Mouse (Mus musculus): ENCODE data around the gene Cc2d2a. TPM values are rescaled to one million over a fixed set of nuclear protein-coding genes. Genes with fewer than 3 reads are reported as not detected.

The Cc2d2a gene
- polyA plus RNA-seq, 1 experiment from 2014 or later = 10.8 TPM

- H3K9ac ChIP-seq (ENCODE audit: low read depth, low read length) = no peak overlapping the region
- 0 out of 2 replicates have a peak, but pooled peaks cover 10% of the 10 kb centered on the region for H3K4me1 ChIP-seq (replicated peaks; ENCODE audit: insufficient read depth, low read length)
- no peaks in the 10 kb centered on the region for H3K36me3 ChIP-seq (ENCODE audit: insufficient read depth, low read length)
- DNase-seq (ENCODE audit: low spot score) (no peak), ATAC-seq (replicated peaks; ENCODE audit: low FRiP score, low read depth) (no peak)
- no peaks in the 10 kb centered on the region for H3K9me3 ChIP-seq (replicated peaks; ENCODE audit: low read length)
- 97% methylated on average over 3 of the region's 3 CpGs for WGBS
- H3K27me3 ChIP-seq (ENCODE audit: insufficient read depth, low read length) = no peaks in the 10 kb centered on the region
- no peak overlapping the region for H3K27ac ChIP-seq
- H3K4me3 ChIP-seq (replicated peaks; ENCODE audit: low read depth, low read length) = no peak overlapping the region
- no peak for TF ChIP-seq CTCF (IDR thresholded peaks at IDR 0.05; ENCODE audit: low read depth)
- no peak overlapping the region for H3K4me2 ChIP-seq (ENCODE audit: low read length)
These were observed 116.4 kb downstream of the Cc2d2a start for GRCm38 (mm10) chr5:43778583-43778982.

- ATAC-seq (replicated peaks; ENCODE audit: low FRiP score, low read depth) (peak; percentile 78), DNase-seq (ENCODE audit: low spot score) (peak; percentile 54)
- H3K4me2 ChIP-seq (ENCODE audit: low read length) = peak overlapping the region; percentile 84
- H3K4me1 ChIP-seq (replicated peaks; ENCODE audit: insufficient read depth, low read length) = 0 out of 2 replicates have a peak, but pooled peaks cover 10% of the 10 kb centered on the region
- peak overlapping the region; percentile 97 for H3K9ac ChIP-seq (ENCODE audit: low read depth, low read length)
- no peaks in the 10 kb centered on the region for H3K36me3 ChIP-seq (ENCODE audit: insufficient read depth, low read length)
- H3K27me3 ChIP-seq (ENCODE audit: insufficient read depth, low read length) = no peaks in the 10 kb centered on the region
- H3K27ac ChIP-seq = peak overlapping the region; percentile 93
- H3K4me3 ChIP-seq (replicated peaks; ENCODE audit: low read depth, low read length) = peak overlapping the region; percentile 92
- WGBS = under 1% methylated on average over 48 of the region's 61 CpGs
- no peaks in the 10 kb centered on the region for H3K9me3 ChIP-seq (replicated peaks; ENCODE audit: low read length)
- no peak for TF ChIP-seq CTCF (IDR thresholded peaks at IDR 0.05; ENCODE audit: low read depth)
These were observed 119.4 kb downstream of the Cc2d2a start for GRCm38 (mm10) chr5:43781423-43781976.

GRCm38 (mm10) chr5:43781977-43782930 lies 120.1 kb downstream of the Cc2d2a start:
- no peak for TF ChIP-seq CTCF (IDR thresholded peaks at IDR 0.05; ENCODE audit: low read depth)
- Histone ChIP-seq H3K4me2 (ENCODE audit: low read length) (peak overlapping the region; percentile 84), H3K9me3 (replicated peaks; ENCODE audit: low read length) (no peaks in the 10 kb centered on the region), H3K9ac (ENCODE audit: low read depth, low read length) (peak overlapping the region; percentile 97), H3K27me3 (ENCODE audit: insufficient read depth, low read length) (no peaks in the 10 kb centered on the region), H3K4me1 (replicated peaks; ENCODE audit: insufficient read depth, low read length) (0 out of 2 replicates have a peak, but pooled peaks cover 10% of the 10 kb centered on the region), H3K4me3 (replicated peaks; ENCODE audit: low read depth, low read length) (peak overlapping the region; percentile 92), H3K36me3 (ENCODE audit: insufficient read depth, low read length) (no peaks in the 10 kb centered on the region), H3K27ac (peak overlapping the region; percentile 93)
- ATAC-seq (replicated peaks; ENCODE audit: low FRiP score, low read depth) (peak; percentile 93), DNase-seq (ENCODE audit: low spot score) (peak; percentile 82)
- 2% methylated on average over 81 of the region's 82 CpGs for WGBS

- no peak overlapping the region for H3K27ac ChIP-seq
- no peak overlapping the region for H3K4me2 ChIP-seq (ENCODE audit: low read length)
- ATAC-seq (replicated peaks; ENCODE audit: low FRiP score, low read depth) = no peak
- TF ChIP-seq CTCF (IDR thresholded peaks at IDR 0.05; ENCODE audit: low read depth) = no peak
- no peak overlapping the region for H3K4me3 ChIP-seq (replicated peaks; ENCODE audit: low read depth, low read length)
- H3K4me1 ChIP-seq (replicated peaks; ENCODE audit: insufficient read depth, low read length) = 0 out of 2 replicates have a peak, but pooled peaks cover 10% of the 10 kb centered on the region
- no peaks in the 10 kb centered on the region for H3K36me3 ChIP-seq (ENCODE audit: insufficient read depth, low read length)
- DNase-seq (ENCODE audit: low spot score) = no peak
- 88% methylated on average over 2 of the region's 2 CpGs for WGBS
- no peak overlapping the region for H3K9ac ChIP-seq (ENCODE audit: low read depth, low read length)
- H3K27me3 ChIP-seq (ENCODE audit: insufficient read depth, low read length) = no peaks in the 10 kb centered on the region
- no peaks in the 10 kb centered on the region for H3K9me3 ChIP-seq (replicated peaks; ENCODE audit: low read length)
These were observed 121.8 kb downstream of the Cc2d2a start for GRCm38 (mm10) chr5:43783996-43784395.

- no peak overlapping the region for H3K9ac ChIP-seq (ENCODE audit: low read depth, low read length)
- no peak overlapping the region for H3K27ac ChIP-seq
- no peaks in the 10 kb centered on the region for H3K4me1 ChIP-seq (replicated peaks; ENCODE audit: insufficient read depth, low read length)
- 83% methylated on average over 4 of the region's 4 CpGs for WGBS
- H3K36me3 ChIP-seq (ENCODE audit: insufficient read depth, low read length) = no peaks in the 10 kb centered on the region
- no peak for ATAC-seq (replicated peaks; ENCODE audit: low FRiP score, low read depth)
- no peak overlapping the region for H3K4me3 ChIP-seq (replicated peaks; ENCODE audit: low read depth, low read length)
- H3K4me2 ChIP-seq (ENCODE audit: low read length) = no peak overlapping the region
- no peaks in the 10 kb centered on the region for H3K9me3 ChIP-seq (replicated peaks; ENCODE audit: low read length)
- DNase-seq (ENCODE audit: low spot score) = no peak
- no peak for TF ChIP-seq CTCF (IDR thresholded peaks at IDR 0.05; ENCODE audit: low read depth)
- H3K27me3 ChIP-seq (ENCODE audit: insufficient read depth, low read length) = no peaks in the 10 kb centered on the region
These were observed 124.5 kb downstream of the Cc2d2a start for GRCm38 (mm10) chr5:43786607-43787006.

GRCm38 (mm10) chr5:43787976-43788752 lies 126.0 kb downstream of the Cc2d2a start:
- Histone ChIP-seq H3K4me2 (ENCODE audit: low read length) (no peak overlapping the region), H3K27me3 (ENCODE audit: insufficient read depth, low read length) (no peaks in the 10 kb centered on the region), H3K4me3 (replicated peaks; ENCODE audit: low read depth, low read length) (no peak overlapping the region), H3K36me3 (ENCODE audit: insufficient read depth, low read length) (no peaks in the 10 kb centered on the region), H3K4me1 (replicated peaks; ENCODE audit: insufficient read depth, low read length) (no peaks in the 10 kb centered on the region), H3K9me3 (replicated peaks; ENCODE audit: low read length) (no peaks in the 10 kb centered on the region), H3K9ac (ENCODE audit: low read depth, low read length) (no peak overlapping the region), H3K27ac (no peak overlapping the region)
- no peak for DNase-seq (ENCODE audit: low spot score)
- ATAC-seq (replicated peaks; ENCODE audit: low FRiP score, low read depth) = no peak
- 74% methylated on average over 9 of the region's 9 CpGs for WGBS
- TF ChIP-seq CTCF (IDR thresholded peaks at IDR 0.05; ENCODE audit: low read depth) = no peak

Other genes with a start within 250 kb of the Cc2d2a start
- 14.8 and 15.6 TPM in 2 replicates for gene C1qtnf7, start 146.8 kb upstream of the Cc2d2a start, polyA plus RNA-seq (2015; fragmentation: Nextera tagmentation; extraction: Ambion mirVana)
- 4.0 and 4.1 TPM in 2 replicates for gene Bst1, start 156.5 kb downstream of the Cc2d2a start, polyA plus RNA-seq (2015; fragmentation: Nextera tagmentation; extraction: Ambion mirVana)
- gene Fbxl5, start 159.3 kb downstream of the Cc2d2a start, polyA plus RNA-seq (2015; fragmentation: Nextera tagmentation; extraction: Ambion mirVana) = 61.0 and 62.1 TPM in 2 replicates
- gene Cd38, start 206.2 kb downstream of the Cc2d2a start, polyA plus RNA-seq (2015; fragmentation: Nextera tagmentation; extraction: Ambion mirVana) = 26.9 and 28.5 TPM in 2 replicates

All from kidney, postnatal 0 days (tissue).